Mouse (Mus musculus): ENCODE results near the gene Mov10.
A peak's percentile ranks its signal among the peaks of the same experiment; 100 is the strongest.

The Mov10 gene

GRCm38 (mm10) chr3:104804312-104804711 lies 14.1 kb downstream of the Mov10 start:
- no peak for DNase-seq

GRCm38 (mm10) chr3:104801481-104801880 lies 16.9 kb downstream of the Mov10 start:
- no peak for DNase-seq

- DNase-seq, result no peak
Observed at GRCm38 (mm10) chr3:104800681-104801080, 17.7 kb downstream of the Mov10 start.

GRCm38 (mm10) chr3:104796430-104797082 lies 21.8 kb downstream of the Mov10 start:
- DNase-seq, result no peak

GRCm38 (mm10) chr3:104795661-104796340 lies 22.6 kb downstream of the Mov10 start:
- no peak for DNase-seq

- DNase-seq, result no peak
Observed at GRCm38 (mm10) chr3:104794953-104795470, 23.4 kb downstream of the Mov10 start.

GRCm38 (mm10) chr3:104793871-104794828 lies 24.2 kb downstream of the Mov10 start:
- DNase-seq, result peak; percentile 81

- no peak for DNase-seq
Observed at GRCm38 (mm10) chr3:104792360-104793270, 25.7 kb downstream of the Mov10 start.

GRCm38 (mm10) chr3:104791671-104792070 lies 26.7 kb downstream of the Mov10 start:
- no peak for DNase-seq

GRCm38 (mm10) chr3:104791017-104791416 lies 27.3 kb downstream of the Mov10 start:
- DNase-seq, result no peak

GRCm38 (mm10) chr3:104790401-104790937 lies 27.9 kb downstream of the Mov10 start:
- DNase-seq, result no peak

GRCm38 (mm10) chr3:104789822-104790221 lies 28.5 kb downstream of the Mov10 start:
- DNase-seq, result no peak

- DNase-seq, result no peak
Observed at GRCm38 (mm10) chr3:104789312-104789605, 29.1 kb downstream of the Mov10 start.

GRCm38 (mm10) chr3:104788561-104789311 lies 29.6 kb downstream of the Mov10 start:
- DNase-seq, result peak; percentile 68

- DNase-seq, result no peak
Observed at GRCm38 (mm10) chr3:104788075-104788474, 30.3 kb downstream of the Mov10 start, which contains the start of gene Rhoc. Gene Rhoc (plus strand): TSS chr3:104788375.

- no peak for DNase-seq
Observed at GRCm38 (mm10) chr3:104785284-104785683, 33.1 kb downstream of the Mov10 start.

GRCm38 (mm10) chr3:104783971-104784500 lies 34.3 kb downstream of the Mov10 start:
- DNase-seq, result no peak

- DNase-seq, result no peak
Observed at GRCm38 (mm10) chr3:104782061-104782681, 36.2 kb downstream of the Mov10 start.

GRCm38 (mm10) chr3:104781471-104781903 lies 36.9 kb downstream of the Mov10 start, which contains the start of gene Fam19a3:
Gene Fam19a3 (minus strand): TSS chr3:104781840.
- no peak for DNase-seq

Data from right cerebral cortex, postnatal 4 days (tissue).